Mouse (Mus musculus): ENCODE results near the gene Kcnc2. TPM values are rescaled to one million over a fixed set of nuclear protein-coding genes. Genes with fewer than 3 reads are reported as not detected.

Kcnc2 gene
- polyA plus RNA-seq, 1 experiment: not detected

GRCm38 (mm10) chr10:112474122-112474810, 203.3 kb downstream of the Kcnc2 start:
- no peak overlapping the region for H3K4me3 ChIP-seq (ENCODE audit: insufficient read depth, low read length)
- no peak overlapping the region for H3K27ac ChIP-seq (ENCODE audit: insufficient read depth, low read depth, low read length)
- TF ChIP-seq POLR2A (IDR thresholded peaks at IDR 0.05; ENCODE audit: borderline replicate concordance, low read depth, low read length) (no peak), CTCF (IDR thresholded peaks at IDR 0.05; ENCODE audit: low read depth, low read length) (no peak)
- H3K4me1 ChIP-seq (ENCODE audit: control insufficient read depth, insufficient read depth, low read length): no peaks in the 10 kb centered on the region

GRCm38 (mm10) chr10:112481461-112481860, 210.5 kb downstream of the Kcnc2 start:
- H3K4me3 ChIP-seq (ENCODE audit: insufficient read depth, low read length): no peak overlapping the region
- no peak for TF ChIP-seq POLR2A (IDR thresholded peaks at IDR 0.05; ENCODE audit: borderline replicate concordance, low read depth, low read length)
- TF ChIP-seq CTCF (IDR thresholded peaks at IDR 0.05; ENCODE audit: low read depth, low read length): no peak
- H3K4me1 ChIP-seq (ENCODE audit: control insufficient read depth, insufficient read depth, low read length): no peaks in the 10 kb centered on the region
- no peak overlapping the region for H3K27ac ChIP-seq (ENCODE audit: insufficient read depth, low read depth, low read length)

GRCm38 (mm10) chr10:112481921-112482607, 211.1 kb downstream of the Kcnc2 start:
- H3K27ac ChIP-seq (ENCODE audit: insufficient read depth, low read depth, low read length): no peak overlapping the region
- TF ChIP-seq POLR2A (IDR thresholded peaks at IDR 0.05; ENCODE audit: borderline replicate concordance, low read depth, low read length) (no peak), CTCF (IDR thresholded peaks at IDR 0.05; ENCODE audit: low read depth, low read length) (no peak)
- H3K4me1 ChIP-seq (ENCODE audit: control insufficient read depth, insufficient read depth, low read length): no peaks in the 10 kb centered on the region
- H3K4me3 ChIP-seq (ENCODE audit: insufficient read depth, low read length): no peak overlapping the region

- no peak overlapping the region for H3K4me3 ChIP-seq (ENCODE audit: insufficient read depth, low read length)
- H3K4me1 ChIP-seq (ENCODE audit: control insufficient read depth, insufficient read depth, low read length): no peaks in the 10 kb centered on the region
- no peak overlapping the region for H3K27ac ChIP-seq (ENCODE audit: insufficient read depth, low read depth, low read length)
- TF ChIP-seq CTCF (IDR thresholded peaks at IDR 0.05; ENCODE audit: low read depth, low read length): no peak
Observed at GRCm38 (mm10) chr10:112484387-112485105, 213.6 kb downstream of the Kcnc2 start.

- H3K27ac ChIP-seq (ENCODE audit: insufficient read depth, low read depth, low read length): no peak overlapping the region
- H3K4me1 ChIP-seq (ENCODE audit: control insufficient read depth, insufficient read depth, low read length): no peaks in the 10 kb centered on the region
- H3K4me3 ChIP-seq (ENCODE audit: insufficient read depth, low read length): no peak overlapping the region
- TF ChIP-seq POLR2A (IDR thresholded peaks at IDR 0.05; ENCODE audit: borderline replicate concordance, low read depth, low read length): no peak
- TF ChIP-seq CTCF (IDR thresholded peaks at IDR 0.05; ENCODE audit: low read depth, low read length): no peak
Observed at GRCm38 (mm10) chr10:112485819-112486218, 214.9 kb downstream of the Kcnc2 start.

GRCm38 (mm10) chr10:112488751-112489150, 217.8 kb downstream of the Kcnc2 start:
- TF ChIP-seq CTCF (IDR thresholded peaks at IDR 0.05; ENCODE audit: low read depth, low read length) (no peak), POLR2A (IDR thresholded peaks at IDR 0.05; ENCODE audit: borderline replicate concordance, low read depth, low read length) (no peak)
- H3K4me1 ChIP-seq (ENCODE audit: control insufficient read depth, insufficient read depth, low read length): no peaks in the 10 kb centered on the region
- H3K27ac ChIP-seq (ENCODE audit: insufficient read depth, low read depth, low read length): no peak overlapping the region
- no peak overlapping the region for H3K4me3 ChIP-seq (ENCODE audit: insufficient read depth, low read length)

Other genes with a start within 250 kb of the Kcnc2 start
- gene Glipr1l1, start 210.9 kb upstream of the Kcnc2 start, polyA plus RNA-seq (2012; ENCODE audit: insufficient read depth, insufficient read length, missing spikeins): not detected in 2 replicates
- not detected in 2 replicates for gene Glipr1l2, start 187.8 kb upstream of the Kcnc2 start, polyA plus RNA-seq (2012; ENCODE audit: insufficient read depth, insufficient read length, missing spikeins)
- not detected in 2 replicates for gene Glipr1l3, start 110.8 kb upstream of the Kcnc2 start, polyA plus RNA-seq (2012; ENCODE audit: insufficient read depth, insufficient read length, missing spikeins)
- not detected in 2 replicates for gene Caps2, start 107.5 kb upstream of the Kcnc2 start, polyA plus RNA-seq (2012; ENCODE audit: insufficient read depth, insufficient read length, missing spikeins)

All from bone marrow macrophage, adult 2 months (primary cell).